Mouse (Mus musculus): Measurements from ENCODE around the gene Sidt1.

The Sidt1 gene

GRCm38 (mm10) chr16:44243323-44243722 is 89.7 kb downstream of the Sidt1 start:
- DNase-seq, result no peak

GRCm38 (mm10) chr16:44242633-44243032 is 90.4 kb downstream of the Sidt1 start:
- peak; percentile 92 for DNase-seq

GRCm38 (mm10) chr16:44240406-44240805 is 92.6 kb downstream of the Sidt1 start:
- DNase-seq, result no peak

- no peak for DNase-seq
These were observed 94.1 kb downstream of the Sidt1 start for GRCm38 (mm10) chr16:44238835-44239263.

- peak; percentile 84 for DNase-seq
These were observed 95.2 kb downstream of the Sidt1 start for GRCm38 (mm10) chr16:44237836-44238235.

- no peak for DNase-seq
These were observed 100.0 kb downstream of the Sidt1 start for GRCm38 (mm10) chr16:44233019-44233418.

GRCm38 (mm10) chr16:44226706-44227291 is 106.2 kb downstream of the Sidt1 start:
- no peak for DNase-seq

- DNase-seq, result no peak
These were observed 111.5 kb downstream of the Sidt1 start for GRCm38 (mm10) chr16:44221463-44221862.

- DNase-seq, result no peak
These were observed 116.6 kb downstream of the Sidt1 start for GRCm38 (mm10) chr16:44216417-44216816.

- DNase-seq, result no peak
These were observed 117.5 kb downstream of the Sidt1 start for GRCm38 (mm10) chr16:44215513-44215912.

GRCm38 (mm10) chr16:44212703-44213102 is 120.3 kb downstream of the Sidt1 start:
- no peak for DNase-seq

GRCm38 (mm10) chr16:44211054-44211414 is 122.0 kb downstream of the Sidt1 start:
- DNase-seq, result no peak

- DNase-seq, result peak; percentile 52
These were observed 122.6 kb downstream of the Sidt1 start for GRCm38 (mm10) chr16:44210156-44211053.

GRCm38 (mm10) chr16:44205973-44206372 is 127.0 kb downstream of the Sidt1 start:
- DNase-seq, result no peak

GRCm38 (mm10) chr16:44204331-44204730 is 128.7 kb downstream of the Sidt1 start:
- DNase-seq, result peak; percentile 87

- DNase-seq, result peak; percentile 52
These were observed 132.8 kb downstream of the Sidt1 start for GRCm38 (mm10) chr16:44200146-44200545.

GRCm38 (mm10) chr16:44199066-44199703 is 133.8 kb downstream of the Sidt1 start:
- no peak for DNase-seq

- DNase-seq, result no peak
These were observed 142.0 kb downstream of the Sidt1 start for GRCm38 (mm10) chr16:44190968-44191367.
